Mouse (Mus musculus): ENCODE measurements around the gene Rnf214. TPM values are rescaled to one million over a fixed set of nuclear protein-coding genes. Genes with fewer than 3 reads are reported as not detected.

Gene Rnf214
- polyA plus RNA-seq, 1 experiment: 40.5 TPM

DNA sequence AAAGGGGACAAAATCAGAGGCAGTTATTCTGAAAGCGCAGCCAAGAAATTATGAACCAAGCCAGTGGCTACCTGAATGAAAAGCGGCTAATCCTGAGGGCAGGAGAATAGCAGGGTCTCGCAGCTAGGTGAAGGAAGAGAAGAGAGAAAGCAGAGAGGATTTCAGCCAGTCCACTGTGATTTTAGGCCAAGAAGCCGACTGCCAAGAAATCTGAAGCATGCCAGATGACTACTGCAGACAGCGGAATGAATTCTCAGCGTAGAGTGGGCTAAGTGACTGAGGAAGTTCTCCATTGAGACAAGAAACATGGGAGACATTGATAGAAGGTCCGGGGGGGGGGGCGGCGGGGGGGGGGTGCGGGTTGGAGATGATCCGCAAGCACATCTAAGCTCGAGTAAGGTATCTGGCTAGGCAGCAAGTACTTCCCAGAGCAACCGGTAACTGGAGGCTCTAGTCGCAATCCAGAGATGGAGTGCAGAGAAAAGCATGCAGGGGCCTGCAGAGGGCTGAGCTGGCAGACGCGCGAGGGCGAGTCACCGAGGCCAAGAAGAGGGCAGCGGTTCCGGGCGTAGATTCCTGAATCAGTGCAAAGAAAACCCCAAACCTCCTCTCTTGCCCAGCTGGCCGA, 78.9 kb downstream of the Rnf214 start:
- TF ChIP-seq POLR2A (IDR thresholded peaks at IDR 0.05; ENCODE audit: insufficient read depth, low read length): no peak
- TF ChIP-seq CTCF (IDR thresholded peaks at IDR 0.05; ENCODE audit: low read depth, low read length): no peak
- TF ChIP-seq EP300 (IDR thresholded peaks at IDR 0.05; ENCODE audit: insufficient read depth, low read depth, low read length): no peak
- Histone ChIP-seq H3K27ac (ENCODE audit: insufficient read depth, low read length) (no peak overlapping the region), H3K4me3 (ENCODE audit: low read depth, low read length) (peak overlapping the region; percentile 77), H3K36me3 (ENCODE audit: control insufficient read depth, insufficient read depth, low read length, poor library complexity, severe bottlenecking) (no peaks in the 10 kb centered on the region), H3K27me3 (ENCODE audit: control insufficient read depth, insufficient read depth, low read length, poor library complexity, severe bottlenecking) (no peaks in the 10 kb centered on the region), H3K4me1 (ENCODE audit: control insufficient read depth, insufficient read depth, low read length) (no peaks in the 10 kb centered on the region), H3K9me3 (replicated peaks; ENCODE audit: control insufficient read depth, insufficient read depth, low read length, poor library complexity, severe bottlenecking) (no peaks in the 10 kb centered on the region), H3K9ac (ENCODE audit: low read depth, poor library complexity, severe bottlenecking) (peak overlapping the region; percentile 47)

- TF ChIP-seq CTCF (IDR thresholded peaks at IDR 0.05; ENCODE audit: low read depth, low read length) (no peak), POLR2A (IDR thresholded peaks at IDR 0.05; ENCODE audit: insufficient read depth, low read length) (no peak), EP300 (IDR thresholded peaks at IDR 0.05; ENCODE audit: insufficient read depth, low read depth, low read length) (no peak)
- no peaks in the 10 kb centered on the region for H3K27me3 ChIP-seq (ENCODE audit: control insufficient read depth, insufficient read depth, low read length, poor library complexity, severe bottlenecking)
- H3K9me3 ChIP-seq (replicated peaks; ENCODE audit: control insufficient read depth, insufficient read depth, low read length, poor library complexity, severe bottlenecking): no peaks in the 10 kb centered on the region
- H3K27ac ChIP-seq (ENCODE audit: insufficient read depth, low read length): no peak overlapping the region
- peaks cover 3% of the 10 kb centered on the region for H3K4me1 ChIP-seq (ENCODE audit: control insufficient read depth, insufficient read depth, low read length)
- H3K9ac ChIP-seq (ENCODE audit: low read depth, poor library complexity, severe bottlenecking): no peak overlapping the region
- no peaks in the 10 kb centered on the region for H3K36me3 ChIP-seq (ENCODE audit: control insufficient read depth, insufficient read depth, low read length, poor library complexity, severe bottlenecking)
- H3K4me3 ChIP-seq (ENCODE audit: low read depth, low read length): no peak overlapping the region
These were observed 88.2 kb downstream of the Rnf214 start for GRCm38 (mm10) chr9:45818406-45819011.

DNA sequence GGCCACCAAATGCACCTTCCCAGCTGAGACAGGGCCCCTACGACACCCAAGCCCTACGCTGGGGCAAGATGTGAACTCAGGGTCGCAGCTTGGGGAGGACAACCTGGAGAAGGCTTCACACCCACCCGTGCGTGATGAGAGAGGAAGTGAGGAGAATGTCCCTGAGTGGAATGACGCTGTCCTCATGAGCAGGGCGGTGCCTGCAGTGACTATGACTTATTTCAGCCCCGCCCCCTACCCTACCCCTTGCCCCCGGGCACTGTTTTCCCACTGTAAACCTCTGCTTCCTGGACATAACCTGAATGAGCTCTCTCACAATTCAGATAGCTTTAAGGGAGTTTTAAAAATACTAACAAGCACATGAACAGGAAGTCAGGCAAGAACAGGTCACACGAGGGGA, 91.2 kb downstream of the Rnf214 start:
- Histone ChIP-seq H3K9me3 (replicated peaks; ENCODE audit: control insufficient read depth, insufficient read depth, low read length, poor library complexity, severe bottlenecking) (no peaks in the 10 kb centered on the region), H3K9ac (ENCODE audit: low read depth, poor library complexity, severe bottlenecking) (no peak overlapping the region), H3K4me1 (ENCODE audit: control insufficient read depth, insufficient read depth, low read length) (peaks cover 3% of the 10 kb centered on the region), H3K36me3 (ENCODE audit: control insufficient read depth, insufficient read depth, low read length, poor library complexity, severe bottlenecking) (no peaks in the 10 kb centered on the region), H3K27ac (ENCODE audit: insufficient read depth, low read length) (no peak overlapping the region), H3K27me3 (ENCODE audit: control insufficient read depth, insufficient read depth, low read length, poor library complexity, severe bottlenecking) (no peaks in the 10 kb centered on the region), H3K4me3 (ENCODE audit: low read depth, low read length) (no peak overlapping the region)
- no peak for TF ChIP-seq POLR2A (IDR thresholded peaks at IDR 0.05; ENCODE audit: insufficient read depth, low read length)
- no peak for TF ChIP-seq EP300 (IDR thresholded peaks at IDR 0.05; ENCODE audit: insufficient read depth, low read depth, low read length)
- no peak for TF ChIP-seq CTCF (IDR thresholded peaks at IDR 0.05; ENCODE audit: low read depth, low read length)

DNA sequence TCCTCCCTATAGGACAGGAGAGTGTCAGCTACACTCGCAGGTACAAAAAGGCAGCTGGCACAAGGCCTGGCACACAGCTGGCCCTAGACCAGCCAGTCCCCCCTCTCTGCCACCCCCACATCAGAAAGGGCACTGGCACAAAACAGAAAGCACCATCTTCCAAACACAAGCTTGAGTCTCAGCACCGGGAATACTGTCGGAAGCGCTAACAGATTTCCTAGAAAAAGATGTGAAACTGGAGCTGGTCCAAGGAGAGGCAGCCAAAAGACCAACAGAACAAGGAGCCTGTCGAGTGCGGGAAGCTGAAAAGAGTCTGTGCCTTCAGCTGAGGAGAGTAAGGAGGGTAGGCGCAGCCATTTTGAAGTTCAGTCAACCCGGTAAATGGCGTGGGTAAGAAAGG, 91.6 kb downstream of the Rnf214 start:
- Histone ChIP-seq H3K27ac (ENCODE audit: insufficient read depth, low read length) (no peak overlapping the region), H3K4me1 (ENCODE audit: control insufficient read depth, insufficient read depth, low read length) (peaks cover 3% of the 10 kb centered on the region), H3K9ac (ENCODE audit: low read depth, poor library complexity, severe bottlenecking) (no peak overlapping the region), H3K4me3 (ENCODE audit: low read depth, low read length) (no peak overlapping the region), H3K27me3 (ENCODE audit: control insufficient read depth, insufficient read depth, low read length, poor library complexity, severe bottlenecking) (no peaks in the 10 kb centered on the region), H3K36me3 (ENCODE audit: control insufficient read depth, insufficient read depth, low read length, poor library complexity, severe bottlenecking) (no peaks in the 10 kb centered on the region), H3K9me3 (replicated peaks; ENCODE audit: control insufficient read depth, insufficient read depth, low read length, poor library complexity, severe bottlenecking) (no peaks in the 10 kb centered on the region)
- TF ChIP-seq CTCF (IDR thresholded peaks at IDR 0.05; ENCODE audit: low read depth, low read length) (no peak), EP300 (IDR thresholded peaks at IDR 0.05; ENCODE audit: insufficient read depth, low read depth, low read length) (no peak), POLR2A (IDR thresholded peaks at IDR 0.05; ENCODE audit: insufficient read depth, low read length) (no peak)

Other genes starting within 250 kb of the Rnf214 start
- gene Cep164, start 78.2 kb downstream of the Rnf214 start, polyA plus RNA-seq (2011; ENCODE audit: insufficient read depth, insufficient read length, low read depth, missing spikeins): 32.5 and 33.4 TPM in 2 replicates
- 14.3 and 18.8 TPM in 2 replicates for gene Bace1, start 68.3 kb downstream of the Rnf214 start, polyA plus RNA-seq (2011; ENCODE audit: insufficient read depth, insufficient read length, low read depth, missing spikeins)
- gene Pcsk7, start 414 bp downstream of the Rnf214 start, polyA plus RNA-seq (2011; ENCODE audit: insufficient read depth, insufficient read length, low read depth, missing spikeins): 9.2 and 9.8 TPM in 2 replicates
- 222 and 250 TPM in 2 replicates for gene Tagln, start 29.1 kb upstream of the Rnf214 start, polyA plus RNA-seq (2011; ENCODE audit: insufficient read depth, insufficient read length, low read depth, missing spikeins)
- 89.9 and 93.6 TPM in 2 replicates for gene Sidt2, start 48.3 kb upstream of the Rnf214 start, polyA plus RNA-seq (2011; ENCODE audit: insufficient read depth, insufficient read length, low read depth, missing spikeins)
- 76.6 and 77.0 TPM in 2 replicates for gene Pafah1b2, start 105.8 kb upstream of the Rnf214 start, polyA plus RNA-seq (2011; ENCODE audit: insufficient read depth, insufficient read length, low read depth, missing spikeins)
- gene Sik3, start 105.9 kb upstream of the Rnf214 start, polyA plus RNA-seq (2011; ENCODE audit: insufficient read depth, insufficient read length, low read depth, missing spikeins): 23.2 and 28.1 TPM in 2 replicates

All from ES-Bruce4 (cell line).